Mouse (Mus musculus): ENCODE results near the gene Sycp2l. TPM values are rescaled to one million over a fixed set of nuclear protein-coding genes. Genes with fewer than 3 reads are reported as not detected.
A peak's percentile ranks its signal among the peaks of the same experiment; 100 is the strongest.

The Sycp2l gene
- 0.29 TPM in 1 of 2 replicates, not detected in the other for polyA plus RNA-seq (2016; fragmentation: Nextera tagmentation; extraction: Ambion mirVana)

- H3K36me3 ChIP-seq = no peaks in the 10 kb centered on the region
- WGBS = 19% methylated on average over 14 of the region's 14 CpGs
- H3K9ac ChIP-seq = no peak within 1 kb of the TSS
- H3K4me1 ChIP-seq = 0 out of 2 replicates have a peak, but pooled peaks cover 2% of the 10 kb centered on the region
- ATAC-seq (ENCODE audit: insufficient number of reproducible peaks, insufficient read depth, low FRiP score, low TSS enrichment) = no peak
- peaks cover 25% of the 10 kb centered on the region for H3K27me3 ChIP-seq
- H3K27ac ChIP-seq = no peak within 1 kb of the TSS
- 0 out of 2 replicates have a peak within 1 kb of the TSS, but pooled peaks have one; percentile 1 for H3K4me3 ChIP-seq
- no peaks in the 10 kb centered on the region for H3K9me3 ChIP-seq
- H3K4me2 ChIP-seq (replicated peaks) = peak within 1 kb of the TSS; percentile 39
Measured at GRCm38 (mm10) chr13:41113940-41114339, at the start of gene Sycp2l. Gene Sycp2l (plus strand): TSS chr13:41114307.

GRCm38 (mm10) chr13:41067618-41068017 lies 46.5 kb upstream of the Sycp2l start:
- no peaks in the 10 kb centered on the region for H3K4me1 ChIP-seq
- H3K9ac ChIP-seq = no peak overlapping the region
- H3K4me3 ChIP-seq = no peak overlapping the region
- no peak overlapping the region for H3K27ac ChIP-seq
- H3K4me2 ChIP-seq (replicated peaks) = no peak overlapping the region
- H3K27me3 ChIP-seq = no peaks in the 10 kb centered on the region
- no peaks in the 10 kb centered on the region for H3K9me3 ChIP-seq
- no peaks in the 10 kb centered on the region for H3K36me3 ChIP-seq
- WGBS = 93% methylated on average over 4 of the region's 4 CpGs
- no peak for ATAC-seq (ENCODE audit: insufficient number of reproducible peaks, insufficient read depth, low FRiP score, low TSS enrichment)

- Histone ChIP-seq H3K27ac (no peak overlapping the region), H3K27me3 (no peaks in the 10 kb centered on the region), H3K4me1 (no peaks in the 10 kb centered on the region), H3K9me3 (no peaks in the 10 kb centered on the region), H3K4me2 (replicated peaks) (no peak overlapping the region), H3K36me3 (no peaks in the 10 kb centered on the region), H3K4me3 (no peak overlapping the region), H3K9ac (no peak overlapping the region)
- ATAC-seq (ENCODE audit: insufficient number of reproducible peaks, insufficient read depth, low FRiP score, low TSS enrichment) = no peak
- WGBS = 90% methylated on average over 11 of the region's 11 CpGs
Measured at GRCm38 (mm10) chr13:41071617-41072016, 42.5 kb upstream of the Sycp2l start.

GRCm38 (mm10) chr13:41073819-41074218 lies 40.3 kb upstream of the Sycp2l start:
- Histone ChIP-seq H3K4me1 (no peaks in the 10 kb centered on the region), H3K4me3 (no peak overlapping the region), H3K36me3 (no peaks in the 10 kb centered on the region), H3K9me3 (no peaks in the 10 kb centered on the region), H3K27ac (no peak overlapping the region), H3K27me3 (peaks cover 17% of the 10 kb centered on the region), H3K4me2 (replicated peaks) (no peak overlapping the region), H3K9ac (no peak overlapping the region)
- 81% methylated on average over 5 of the region's 5 CpGs for WGBS
- no peak for ATAC-seq (ENCODE audit: insufficient number of reproducible peaks, insufficient read depth, low FRiP score, low TSS enrichment)

- Histone ChIP-seq H3K4me1 (0 out of 2 replicates have a peak, but pooled peaks cover 6% of the 10 kb centered on the region), H3K27me3 (peaks cover 24% of the 10 kb centered on the region), H3K4me2 (replicated peaks) (no peak overlapping the region), H3K9me3 (no peaks in the 10 kb centered on the region), H3K27ac (no peak overlapping the region), H3K36me3 (no peaks in the 10 kb centered on the region), H3K4me3 (no peak overlapping the region), H3K9ac (no peak overlapping the region)
- ATAC-seq (ENCODE audit: insufficient number of reproducible peaks, insufficient read depth, low FRiP score, low TSS enrichment) = no peak
- WGBS = 64% methylated on average over 9 of the region's 9 CpGs
Measured at GRCm38 (mm10) chr13:41077921-41078320, 36.2 kb upstream of the Sycp2l start.

- ATAC-seq (ENCODE audit: insufficient number of reproducible peaks, insufficient read depth, low FRiP score, low TSS enrichment) = peak; percentile 74
Measured at GRCm38 (mm10) chr13:41078690-41079420, 35.3 kb upstream of the Sycp2l start.

GRCm38 (mm10) chr13:41079421-41079780 lies 34.7 kb upstream of the Sycp2l start, which contains the start of gene Mak:
Gene Mak (minus strand): TSS chr13:41079706.
- under 1% methylated on average over 40 of the region's 40 CpGs for WGBS
- ATAC-seq (ENCODE audit: insufficient number of reproducible peaks, insufficient read depth, low FRiP score, low TSS enrichment) = peak; percentile 78
- H3K4me2 ChIP-seq (replicated peaks) = peak within 1 kb of the TSS; percentile 93
- 0 out of 2 replicates have a peak, but pooled peaks cover 6% of the 10 kb centered on the region for H3K4me1 ChIP-seq
- H3K27me3 ChIP-seq = peaks cover 24% of the 10 kb centered on the region
- H3K9ac ChIP-seq = peak within 1 kb of the TSS; percentile 54
- H3K36me3 ChIP-seq = no peaks in the 10 kb centered on the region
- H3K9me3 ChIP-seq = no peaks in the 10 kb centered on the region
- H3K27ac ChIP-seq = no peak within 1 kb of the TSS
- H3K4me3 ChIP-seq = peak within 1 kb of the TSS; percentile 51

More at GRCm38 (mm10) chr13:41078690-41079420, 35.3 kb upstream of the Sycp2l start:
- Histone ChIP-seq H3K27ac (no peak overlapping the region), H3K36me3 (no peaks in the 10 kb centered on the region), H3K4me2 (replicated peaks) (peak overlapping the region; percentile 93), H3K9me3 (no peaks in the 10 kb centered on the region), H3K4me3 (peak overlapping the region; percentile 51), H3K9ac (peak overlapping the region; percentile 54), H3K4me1 (0 out of 2 replicates have a peak, but pooled peaks cover 6% of the 10 kb centered on the region), H3K27me3 (peaks cover 24% of the 10 kb centered on the region)
- 7% methylated on average over 24 of the region's 24 CpGs for WGBS

GRCm38 (mm10) chr13:41079859-41080258 lies 34.2 kb upstream of the Sycp2l start:
- peaks cover 24% of the 10 kb centered on the region for H3K27me3 ChIP-seq
- no peak for ATAC-seq (ENCODE audit: insufficient number of reproducible peaks, insufficient read depth, low FRiP score, low TSS enrichment)
- H3K9ac ChIP-seq = no peak overlapping the region
- H3K9me3 ChIP-seq = no peaks in the 10 kb centered on the region
- WGBS = 61% methylated on average over 5 of the region's 5 CpGs
- no peak overlapping the region for H3K27ac ChIP-seq
- H3K36me3 ChIP-seq = no peaks in the 10 kb centered on the region
- H3K4me2 ChIP-seq (replicated peaks) = peak overlapping the region; percentile 93; the same call in 1 of the 2 replicates
- H3K4me1 ChIP-seq = 0 out of 2 replicates have a peak, but pooled peaks cover 6% of the 10 kb centered on the region
- no peak overlapping the region for H3K4me3 ChIP-seq

- H3K4me1 ChIP-seq = 0 out of 2 replicates have a peak, but pooled peaks cover 6% of the 10 kb centered on the region
- H3K4me2 ChIP-seq (replicated peaks) = no peak overlapping the region
- H3K9ac ChIP-seq = no peak overlapping the region
- no peak overlapping the region for H3K27ac ChIP-seq
- H3K9me3 ChIP-seq = no peaks in the 10 kb centered on the region
- H3K27me3 ChIP-seq = peaks cover 24% of the 10 kb centered on the region
- 88% methylated on average over 6 of the region's 6 CpGs for WGBS
- H3K36me3 ChIP-seq = no peaks in the 10 kb centered on the region
- no peak for ATAC-seq (ENCODE audit: insufficient number of reproducible peaks, insufficient read depth, low FRiP score, low TSS enrichment)
- no peak overlapping the region for H3K4me3 ChIP-seq
Measured at GRCm38 (mm10) chr13:41080700-41081099, 33.4 kb upstream of the Sycp2l start.

- no peak for ATAC-seq (ENCODE audit: insufficient number of reproducible peaks, insufficient read depth, low FRiP score, low TSS enrichment)
- Histone ChIP-seq H3K4me1 (0 out of 2 replicates have a peak, but pooled peaks cover under 1% of the 10 kb centered on the region), H3K9me3 (no peaks in the 10 kb centered on the region), H3K4me3 (no peak overlapping the region), H3K27ac (no peak overlapping the region), H3K36me3 (no peaks in the 10 kb centered on the region), H3K27me3 (no peaks in the 10 kb centered on the region), H3K9ac (no peak overlapping the region), H3K4me2 (replicated peaks) (no peak overlapping the region)
- WGBS = 92% methylated on average over 3 of the region's 3 CpGs
Measured at GRCm38 (mm10) chr13:41084521-41084920, 29.6 kb upstream of the Sycp2l start.

- ATAC-seq (ENCODE audit: insufficient number of reproducible peaks, insufficient read depth, low FRiP score, low TSS enrichment) = no peak
- Histone ChIP-seq H3K27ac (no peak overlapping the region), H3K4me1 (no peaks in the 10 kb centered on the region), H3K4me3 (no peak overlapping the region), H3K27me3 (no peaks in the 10 kb centered on the region), H3K9ac (no peak overlapping the region), H3K4me2 (replicated peaks) (no peak overlapping the region), H3K9me3 (no peaks in the 10 kb centered on the region), H3K36me3 (no peaks in the 10 kb centered on the region)
- 24% methylated on average over 2 of the region's 2 CpGs for WGBS
Measured at GRCm38 (mm10) chr13:41085140-41085539, 29.0 kb upstream of the Sycp2l start.

- H3K9me3 ChIP-seq = no peaks in the 10 kb centered on the region
- no peaks in the 10 kb centered on the region for H3K4me1 ChIP-seq
- H3K36me3 ChIP-seq = no peaks in the 10 kb centered on the region
- H3K27ac ChIP-seq = no peak overlapping the region
- H3K4me2 ChIP-seq (replicated peaks) = no peak overlapping the region
- H3K27me3 ChIP-seq = peaks cover 5% of the 10 kb centered on the region; the same call in 1 of the 2 replicates
- no peak for ATAC-seq (ENCODE audit: insufficient number of reproducible peaks, insufficient read depth, low FRiP score, low TSS enrichment)
- H3K9ac ChIP-seq = no peak overlapping the region
- no peak overlapping the region for H3K4me3 ChIP-seq
Measured at GRCm38 (mm10) chr13:41088746-41089145, 25.4 kb upstream of the Sycp2l start.

Data from embryonic facial prominence, embryonic 12.5 days (tissue).